Mouse (Mus musculus): ENCODE data around the gene Elmod3.

Gene Elmod3

DNA sequence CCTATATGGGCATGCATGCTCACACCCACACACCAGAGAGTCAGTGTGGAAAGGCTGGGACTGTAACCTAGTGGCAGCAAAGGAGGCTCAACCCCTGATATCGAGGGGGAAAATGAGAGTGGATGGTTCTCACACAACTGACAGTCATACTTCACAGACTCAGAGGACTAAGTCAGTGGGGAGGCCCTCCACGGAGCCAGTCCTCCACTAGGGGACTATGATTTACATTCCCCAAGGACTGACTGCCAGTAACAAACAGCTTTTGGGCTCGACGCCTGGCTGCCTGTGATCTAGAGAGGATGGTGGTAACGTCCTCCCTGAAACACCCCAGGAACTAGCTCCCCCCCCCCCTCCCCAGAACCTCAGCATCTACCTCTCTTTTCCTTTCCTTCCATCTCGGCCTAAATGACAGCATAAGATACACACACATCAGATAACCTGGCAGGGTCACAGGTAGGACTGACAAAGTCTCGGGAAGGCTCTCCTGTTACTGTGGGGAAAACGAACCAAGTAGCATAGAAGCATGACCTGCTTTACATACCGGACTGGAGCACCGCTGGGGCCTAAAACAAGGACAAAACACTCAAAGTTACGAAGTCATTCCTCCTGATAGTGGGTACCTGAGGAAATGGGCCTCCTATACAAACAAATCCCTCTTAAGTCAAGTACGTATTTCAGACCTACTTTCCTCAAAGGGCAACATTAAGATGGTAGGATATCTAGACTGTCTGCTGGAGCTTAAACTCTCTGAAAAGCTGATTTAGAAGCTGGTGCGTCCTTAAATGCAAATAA lies 934 bp downstream of the Elmod3 start:
- POLR2A ChIA-PET = interaction anchor here in 3 of 4 experiments (0.6 to 4.4 kb wide), 21 partner anchors 10 to 321 kb away, joined by 3 to 32 read pairs (median 5); partner anchors contain the start of genes Tgoln1 (in 2 of the 3), Mat2a (in 1 of the 3) and Vamp8 (in 1 of the 3)
- CTCF ChIA-PET = interaction anchor here in 3 of 4 experiments (0.6 to 1.7 kb wide), 5 partner anchors 19 to 201 kb away, joined by 3 to 11 read pairs (median 3); partner anchors contain the start of gene Tgoln1 (in 1 of the 3)

DNA sequence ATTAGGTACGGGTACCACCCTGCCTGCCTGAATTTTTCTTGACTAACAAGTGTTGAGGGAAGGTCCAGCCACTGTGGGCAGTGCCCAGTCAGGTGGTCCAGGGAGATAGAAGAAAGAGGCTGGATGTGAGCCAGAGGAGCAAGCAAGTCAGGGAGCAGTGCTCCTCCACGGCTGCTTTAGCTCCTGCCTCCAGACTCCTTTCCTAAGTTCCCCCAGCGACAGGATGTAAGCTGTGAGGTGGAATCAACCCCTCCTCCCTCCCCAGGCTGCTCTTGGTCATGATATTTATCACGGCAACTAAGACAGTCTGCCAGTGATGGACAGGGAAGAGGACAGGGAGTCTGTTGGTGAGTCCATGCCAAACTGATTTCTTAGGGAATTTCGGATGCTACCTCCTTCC lies 4.3 kb downstream of the Elmod3 start:
- CTCF ChIA-PET = interaction anchor here in 2 of 4 experiments (0.6 to 1.0 kb wide), 2 partner anchors 12 to 19 kb away, joined by 3 read pairs; no protein-coding TSS in a partner anchor
- POLR2A ChIA-PET = interaction anchor here in 1 of 4 experiments (0.7 kb wide), 1 partner anchor 16 kb away, joined by 4 read pairs; no protein-coding TSS in a partner anchor

DNA sequence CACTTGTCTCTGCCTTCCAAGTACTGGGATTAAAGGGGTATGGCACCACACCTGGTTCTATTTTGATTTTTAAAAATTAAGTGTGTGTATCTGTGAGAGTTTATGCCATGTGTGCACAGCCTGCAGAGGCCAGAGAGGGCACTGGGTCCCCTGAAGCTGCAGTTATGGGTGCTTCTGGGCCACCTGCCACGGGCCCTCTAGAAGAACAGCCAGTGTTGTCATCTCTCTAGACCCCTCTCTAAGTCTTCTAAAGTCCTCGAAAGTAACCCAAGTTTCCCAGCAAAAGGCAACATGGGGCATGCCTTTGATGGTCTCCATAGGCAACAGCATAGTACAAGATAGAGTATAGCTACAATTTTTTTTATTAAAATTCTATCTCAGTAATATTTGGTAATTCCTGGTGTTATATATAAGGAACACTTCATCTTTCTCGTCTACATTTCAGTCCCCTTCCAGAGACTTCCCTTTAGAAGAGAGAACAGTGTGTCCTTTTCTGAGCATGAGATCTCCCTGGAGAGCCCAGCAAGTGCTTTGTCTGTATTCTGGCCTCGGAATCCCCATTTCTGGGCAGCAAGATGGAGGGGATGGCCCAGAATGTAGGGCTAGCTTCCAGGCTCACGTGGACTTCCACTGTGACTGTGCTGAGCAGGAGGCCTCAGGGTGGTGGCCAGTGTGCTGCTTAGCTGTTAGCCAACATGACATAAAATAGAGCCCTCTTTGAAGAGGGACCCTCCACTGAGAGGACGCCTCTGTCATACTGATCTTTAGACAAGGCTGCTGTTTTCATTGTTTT lies 5.0 kb downstream of the Elmod3 start:
- ChIA-PET POLR2A (interaction anchor here in 1 of 4 experiments (0.7 to 1.4 kb wide), 2 partner anchors 15 to 16 kb away, joined by 3 to 4 read pairs; no protein-coding TSS in a partner anchor), CTCF (no interaction called here)

DNA sequence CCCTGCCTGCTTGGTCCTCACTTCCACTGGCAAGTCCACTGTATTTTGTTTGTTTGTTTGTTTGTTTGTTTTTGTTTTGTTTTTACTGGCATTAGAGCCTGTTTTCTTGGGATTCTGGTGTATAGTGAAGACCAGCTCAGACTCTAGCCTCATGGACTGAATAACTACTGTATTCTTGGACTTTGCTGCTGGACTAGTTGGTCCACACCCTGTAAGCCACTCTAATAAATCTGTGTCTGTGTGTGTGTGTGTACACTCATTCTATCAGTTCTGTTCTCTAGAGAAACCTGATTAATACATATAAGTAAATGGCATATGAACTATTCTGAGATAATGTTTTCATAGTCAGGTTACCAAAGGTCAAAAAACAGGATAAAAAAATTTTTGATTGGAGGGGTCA lies 8.1 kb downstream of the Elmod3 start:
- POLR2A ChIA-PET = no interaction called here
- CTCF ChIA-PET = interaction anchor here in 1 of 4 experiments (0.5 kb wide), 1 partner anchor 9 kb away, joined by 3 read pairs; no protein-coding TSS in a partner anchor

DNA sequence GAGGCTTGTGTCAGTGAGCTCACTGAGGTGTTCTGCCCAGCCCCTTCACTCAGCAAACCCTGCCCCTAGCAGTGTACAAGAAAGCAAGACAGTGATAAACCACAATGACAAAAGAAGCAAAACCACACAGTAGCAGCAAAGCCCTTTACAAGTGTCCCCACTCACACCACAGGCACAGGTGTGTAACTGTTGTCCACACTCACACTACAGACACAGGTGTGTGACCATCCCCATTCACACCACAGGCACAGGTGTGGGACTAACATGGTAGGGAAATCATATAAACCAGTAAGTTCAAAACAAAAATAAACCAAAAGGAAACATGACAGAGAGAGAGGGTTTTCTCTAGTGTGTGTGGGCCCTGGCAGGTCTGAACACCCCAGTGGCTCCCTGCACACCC lies 9.9 kb downstream of the Elmod3 start:
- ChIA-PET CTCF (interaction anchor here in 1 of 4 experiments (1.0 kb wide), 1 partner anchor 180 kb away, joined by 6 read pairs; no protein-coding TSS in a partner anchor), POLR2A (interaction anchor here in 1 of 4 experiments (1.9 kb wide), 1 partner anchor 11 kb away, joined by 5 read pairs; the partner anchor contains the start of genes Elmod3 and Retsat)

DNA sequence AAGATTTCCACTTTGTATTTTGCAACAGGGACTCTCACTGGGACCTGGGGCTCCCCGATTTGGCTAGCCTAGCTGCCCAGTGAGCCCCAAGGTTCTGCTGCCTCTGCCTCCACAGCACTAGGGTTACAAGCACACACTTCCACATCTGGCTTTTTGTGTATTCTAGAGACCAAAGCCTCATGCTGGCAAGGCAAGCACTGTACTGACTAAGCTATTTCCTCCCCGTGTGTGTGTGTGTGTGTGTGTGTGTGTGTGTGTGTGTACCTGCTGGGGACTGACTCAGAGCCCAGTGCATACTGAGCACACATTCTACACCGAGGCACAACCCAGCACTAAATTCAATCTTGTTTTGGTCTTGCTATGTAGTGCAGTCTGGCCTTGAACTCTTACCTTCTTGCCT lies 11.5 kb downstream of the Elmod3 start:
- POLR2A ChIA-PET = interaction anchor here in 1 of 4 experiments (0.5 kb wide), 1 partner anchor 371 kb away, joined by 3 read pairs; no protein-coding TSS in a partner anchor
- CTCF ChIA-PET = no interaction called here

DNA sequence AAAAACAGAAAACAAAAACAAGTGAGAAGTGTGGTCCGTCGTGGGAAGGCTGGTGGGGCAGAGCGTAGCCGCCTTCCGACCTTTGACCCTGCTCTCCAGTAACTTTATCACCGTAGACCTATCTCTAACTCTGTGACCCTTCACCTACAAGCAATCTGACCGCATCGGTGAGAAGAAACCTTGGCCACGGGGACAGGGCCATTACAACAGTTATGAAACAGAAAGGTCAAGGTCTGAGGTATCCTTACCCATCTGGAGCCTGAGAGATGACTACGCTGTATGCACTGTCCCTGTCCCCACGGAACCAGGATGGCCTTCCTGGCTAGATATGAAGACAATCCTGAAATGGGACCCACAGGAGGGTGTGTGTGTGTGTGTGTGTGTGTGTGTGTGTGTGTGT lies 14.1 kb downstream of the Elmod3 start:
- ChIA-PET CTCF (no interaction called here), POLR2A (interaction anchor here in 3 of 4 experiments (0.7 to 1.7 kb wide), 5 partner anchors 14 to 152 kb away, joined by 3 to 6 read pairs (median 4); partner anchors contain the start of genes Elmod3 (in 2 of the 3), Retsat (in 2 of the 3) and Mat2a (in 1 of the 3))

DNA sequence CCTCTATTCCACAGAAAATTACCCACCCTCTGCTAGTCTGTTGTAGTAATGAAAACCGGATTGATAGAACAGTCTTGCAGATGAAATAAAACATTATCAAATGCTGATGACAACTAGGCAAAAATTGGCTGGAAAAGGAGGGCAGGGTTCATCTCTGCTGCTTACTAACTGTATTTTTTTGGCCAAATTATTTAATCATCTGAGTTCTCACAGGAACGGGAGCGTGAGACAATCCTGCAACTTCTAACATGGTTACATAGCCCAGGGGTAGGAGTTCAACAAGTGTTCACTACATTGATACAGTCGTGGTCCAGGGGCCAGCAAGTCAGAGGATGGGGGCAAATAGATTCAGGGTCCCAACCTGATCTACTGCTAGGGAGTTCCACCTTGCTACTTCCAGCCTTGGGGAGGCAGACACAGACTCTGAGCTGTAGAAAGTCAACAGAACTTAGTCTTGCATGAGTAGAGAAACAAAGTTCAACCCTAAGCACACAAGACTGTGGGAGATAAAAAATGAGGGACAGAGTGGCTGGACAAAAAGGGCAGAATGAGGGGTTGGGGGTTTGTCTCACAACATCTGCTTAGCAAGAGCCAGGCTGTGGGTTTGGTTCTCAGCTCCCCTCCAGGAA lies 14.9 kb downstream of the Elmod3 start:
- ChIA-PET CTCF (no interaction called here), POLR2A (interaction anchor here in 2 of 4 experiments (0.8 to 1.7 kb wide), 2 partner anchors 15 to 151 kb away, joined by 3 read pairs; partner anchors contain the start of genes Elmod3 (in 1 of the 2) and Retsat (in 1 of the 2))

DNA sequence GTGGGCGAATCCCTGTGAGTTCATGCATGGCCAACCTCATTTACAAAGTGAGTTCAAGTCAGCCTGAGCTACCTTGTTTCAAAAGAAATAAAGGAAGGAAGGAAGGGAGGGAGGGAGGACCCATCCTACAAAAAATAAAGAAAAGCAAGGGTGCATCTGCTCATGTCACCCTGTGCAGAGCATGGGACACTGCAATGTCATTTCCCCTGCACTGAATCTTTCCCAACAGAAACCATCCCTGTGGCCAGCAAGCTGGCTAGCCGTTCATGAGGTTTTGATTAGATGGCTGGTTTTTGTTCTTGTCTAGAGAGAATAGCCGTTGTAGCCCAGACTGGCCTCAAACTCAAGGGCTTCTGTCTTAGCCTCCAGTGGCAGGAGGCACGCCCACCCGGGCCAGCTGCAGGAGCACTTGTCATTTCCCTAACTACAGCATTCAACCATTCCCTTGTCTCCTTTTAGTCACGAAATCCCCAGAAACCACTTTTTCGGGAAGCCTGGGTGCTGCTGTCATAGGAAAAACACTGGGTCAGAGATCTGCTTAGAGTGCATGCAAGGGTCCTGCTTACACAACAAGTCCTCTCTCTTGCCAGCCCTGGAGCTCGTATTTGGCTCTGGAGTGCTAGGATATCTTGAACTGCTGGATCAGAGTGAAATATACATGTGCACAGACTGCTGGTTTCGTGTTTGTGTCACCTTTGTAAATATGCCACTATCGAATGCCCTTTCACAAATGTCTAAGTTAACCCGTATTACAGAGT lies 16.4 kb downstream of the Elmod3 start:
- ChIA-PET POLR2A (interaction anchor here in 1 of 4 experiments (1.2 kb wide), 2 partner anchors 17 to 34 kb away, joined by 3 read pairs; partner anchors contain the start of gene Tgoln1), CTCF (interaction anchor here in 3 of 4 experiments (0.6 to 1.4 kb wide), 4 partner anchors 8 to 20 kb away, joined by 3 read pairs; no protein-coding TSS in a partner anchor)

DNA sequence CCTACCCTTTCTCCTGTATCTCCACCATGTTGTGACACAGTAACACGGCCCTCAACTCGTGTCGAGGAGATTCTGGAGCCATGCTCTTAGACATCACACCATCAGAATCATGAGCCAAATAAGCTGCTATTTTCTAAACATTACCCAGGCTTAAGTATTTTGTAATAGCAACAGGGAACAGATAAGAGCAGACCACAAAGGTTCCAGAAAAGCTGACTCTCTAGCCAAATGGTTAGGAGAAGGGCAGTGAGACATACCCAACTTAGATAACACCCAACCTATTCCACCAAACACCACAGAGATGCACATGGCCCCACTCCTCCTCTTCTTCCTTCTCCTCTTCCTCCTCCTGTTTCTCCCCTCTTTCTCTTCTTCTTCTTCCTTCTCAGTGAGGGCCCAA lies 22.2 kb downstream of the Elmod3 start:
- ChIA-PET CTCF (interaction anchor here in 1 of 4 experiments (0.6 kb wide), 1 partner anchor 185 kb away, joined by 9 read pairs; the partner anchor contains the start of gene Vamp8), POLR2A (interaction anchor here in 1 of 4 experiments (0.6 to 2.3 kb wide), 2 partner anchors 51 to 136 kb away, joined by 3 to 6 read pairs; partner anchors contain the start of gene Mat2a)

DNA sequence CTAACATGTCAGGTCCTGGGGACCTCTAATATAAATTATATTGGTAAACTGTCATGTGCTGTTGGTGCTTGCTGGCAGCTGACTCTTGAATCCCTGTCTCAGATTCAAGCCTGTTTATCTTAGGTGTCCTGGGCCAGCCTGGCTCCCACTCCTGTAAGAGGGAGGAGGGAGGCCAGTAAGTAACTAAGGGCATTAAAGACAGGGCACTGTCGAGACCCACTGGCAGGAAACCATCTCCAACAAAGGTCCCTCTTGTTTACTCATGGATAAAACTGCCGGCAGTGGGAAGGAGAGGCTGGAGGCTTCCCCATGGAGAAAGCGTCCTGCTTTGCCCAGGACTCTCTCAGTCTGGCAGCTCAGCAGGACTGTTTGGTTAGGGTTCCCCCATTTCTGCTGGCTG lies 26.4 kb downstream of the Elmod3 start:
- POLR2A ChIA-PET = interaction anchor here in 1 of 4 experiments (1.4 to 1.5 kb wide), 2 partner anchors 33 to 132 kb away, joined by 3 read pairs; partner anchors contain the start of gene Mat2a

DNA sequence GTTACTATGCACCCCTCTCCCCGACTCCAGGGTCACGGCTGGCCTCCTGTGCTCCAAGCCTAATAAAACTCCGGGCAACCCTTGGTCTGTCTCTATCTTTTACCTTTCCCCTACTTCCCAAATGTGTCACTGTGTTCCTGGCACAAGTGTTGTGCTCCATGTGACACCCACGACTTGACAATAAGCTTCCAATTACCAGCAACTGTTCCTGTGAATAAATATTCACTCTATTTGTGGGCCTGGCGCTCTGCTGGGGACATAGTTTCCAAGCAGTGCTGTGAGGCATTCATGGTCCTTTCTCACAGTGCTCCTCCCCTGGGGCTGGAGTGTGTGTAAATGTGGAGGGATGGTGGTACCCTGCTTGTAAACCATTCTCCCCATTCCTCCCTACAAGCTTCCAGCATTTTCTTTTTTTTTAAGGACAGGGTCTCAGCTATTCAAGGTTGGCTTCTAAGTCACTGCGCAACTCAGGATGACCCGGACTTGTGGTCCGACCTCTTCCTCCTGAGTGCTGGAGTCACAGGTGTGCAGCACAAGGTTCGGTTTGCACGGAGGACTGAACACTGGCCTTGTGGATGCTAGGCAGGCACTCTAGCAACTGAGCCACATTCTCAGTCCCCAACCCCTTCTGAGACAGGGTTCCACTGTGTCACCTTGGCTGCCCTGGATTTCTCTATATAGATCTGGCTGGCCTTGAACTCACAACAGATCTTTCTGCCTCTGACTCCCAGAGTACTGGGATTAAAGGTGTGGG lies 27.4 kb downstream of the Elmod3 start:
- ChIA-PET POLR2A (interaction anchor here in 1 of 4 experiments (0.5 kb wide), 1 partner anchor 174 kb away, joined by 3 read pairs; no protein-coding TSS in a partner anchor), CTCF (interaction anchor here in 1 of 4 experiments (0.5 to 1.5 kb wide), 2 partner anchors 30 to 35 kb away, joined by 3 to 4 read pairs; no protein-coding TSS in a partner anchor)

More for the DNA sequence above, 26.4 kb downstream of the Elmod3 start:
- CTCF ChIA-PET = interaction anchor here in 1 of 4 experiments (0.7 kb wide), 1 partner anchor 903 kb away, joined by 3 read pairs; no protein-coding TSS in a partner anchor

DNA sequence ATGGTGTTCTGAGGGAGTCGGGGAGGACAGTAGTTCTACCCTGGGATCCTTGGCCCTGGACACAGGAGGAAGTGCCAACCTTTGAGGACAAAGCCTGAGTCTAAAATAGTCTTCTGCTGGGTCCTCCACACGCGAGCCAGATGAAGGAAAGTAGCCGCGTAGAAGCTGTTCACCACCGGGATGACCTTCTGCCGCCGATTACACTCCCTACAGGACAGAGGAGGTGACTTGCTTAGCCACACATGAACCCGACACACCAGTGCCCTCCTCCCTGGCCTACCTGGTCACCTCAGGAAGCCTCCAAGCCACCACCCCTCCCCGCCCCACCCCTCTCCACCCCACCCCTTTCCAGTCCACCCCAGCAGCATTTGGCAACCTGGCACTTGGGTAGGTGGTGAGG lies 29.5 kb downstream of the Elmod3 start:
- POLR2A ChIA-PET = interaction anchor here in 2 of 4 experiments (0.6 to 1.5 kb wide), 3 partner anchors 9 to 1160 kb away, joined by 3 read pairs; no protein-coding TSS in a partner anchor
- CTCF ChIA-PET = interaction anchor here in 1 of 4 experiments (0.6 kb wide), 1 partner anchor 10 kb away, joined by 11 read pairs; no protein-coding TSS in a partner anchor

DNA sequence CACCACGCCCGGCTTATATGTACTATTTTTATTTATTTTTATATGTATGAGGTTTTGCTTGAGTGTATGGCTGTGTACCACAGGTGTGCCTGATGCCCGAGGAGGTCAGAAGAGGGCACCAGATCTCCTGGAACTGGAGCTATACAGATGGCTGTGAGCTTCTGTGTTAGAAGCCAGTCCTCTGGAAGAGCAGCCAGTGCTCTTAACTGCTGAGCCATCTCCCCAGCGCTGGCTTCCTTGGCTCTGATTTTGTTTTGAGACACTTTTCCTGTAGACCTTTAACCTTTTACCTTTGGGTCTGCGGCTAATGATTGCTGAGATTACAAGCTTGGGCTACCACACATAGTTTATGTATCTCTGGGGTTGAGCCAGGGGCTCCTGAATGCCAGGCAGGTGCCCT lies 30.7 kb downstream of the Elmod3 start:
- ChIA-PET CTCF (interaction anchor here in 3 of 4 experiments (0.6 to 1.1 kb wide), 10 partner anchors 18 to 261 kb away, joined by 3 to 5 read pairs (median 3); no protein-coding TSS in a partner anchor), POLR2A (interaction anchor here in 2 of 4 experiments (0.8 to 1.5 kb wide), 6 partner anchors 10 to 138 kb away, joined by 3 to 5 read pairs (median 3); partner anchors contain the start of gene Mat2a (in 1 of the 2))

DNA sequence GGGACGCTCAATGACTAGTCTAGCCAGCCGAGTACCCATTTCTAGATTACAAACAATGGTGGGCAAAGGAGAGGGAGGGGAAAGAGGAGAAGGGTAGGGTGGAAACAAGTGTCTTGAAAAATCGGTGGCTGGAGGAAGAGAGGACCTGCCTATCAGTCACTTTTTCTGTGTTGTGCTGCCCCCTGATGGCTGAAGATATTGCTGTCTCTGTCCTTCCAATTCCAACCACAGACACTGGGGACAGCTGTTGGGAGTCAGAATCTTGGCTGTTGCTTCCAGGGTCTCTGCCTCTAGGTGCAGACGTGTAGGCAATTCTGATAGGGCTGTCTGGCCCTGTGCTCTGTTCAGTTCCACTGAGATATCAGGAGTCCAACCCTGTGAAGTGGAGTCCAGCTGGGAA lies 32.2 kb downstream of the Elmod3 start:
- CTCF ChIA-PET = interaction anchor here (0.6 to 1.7 kb wide), 22 partner anchors 8 to 263 kb away, joined by 3 to 15 read pairs (median 3); no protein-coding TSS in a partner anchor

DNA sequence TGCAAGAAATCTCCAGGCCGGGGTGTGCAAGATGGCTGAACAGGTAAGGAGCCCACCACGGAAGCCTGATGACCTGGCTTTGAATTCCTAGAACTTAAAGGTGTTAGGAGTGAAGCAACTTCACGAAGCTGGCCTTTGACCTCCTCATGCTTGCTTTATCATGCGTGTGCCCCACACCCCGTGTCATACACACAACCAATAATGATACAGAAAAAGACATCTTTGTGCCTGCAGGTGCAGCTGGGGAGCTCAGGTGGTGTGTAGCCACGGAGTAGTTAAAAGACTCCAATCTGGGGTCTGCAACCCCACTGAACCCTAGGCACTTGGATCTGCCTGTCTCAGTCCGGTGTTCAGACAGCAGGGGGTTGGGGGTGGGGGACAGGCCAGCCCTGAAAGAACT lies 32.7 kb downstream of the Elmod3 start:
- ChIA-PET CTCF (interaction anchor here in 3 of 4 experiments (0.6 to 1.7 kb wide), 12 partner anchors 12 to 160 kb away, joined by 3 to 15 read pairs (median 3); no protein-coding TSS in a partner anchor), POLR2A (interaction anchor here in 3 of 4 experiments (0.6 to 1.9 kb wide), 8 partner anchors 30 to 424 kb away, joined by 3 to 9 read pairs (median 5); partner anchors contain the start of gene Mat2a (in 1 of the 3))

More for the DNA sequence above, 32.2 kb downstream of the Elmod3 start:
- POLR2A ChIA-PET = interaction anchor here in 3 of 4 experiments (0.8 to 1.9 kb wide), 7 partner anchors 31 to 141 kb away, joined by 3 to 9 read pairs (median 5); partner anchors contain the start of gene Mat2a (in 1 of the 3)
